Mouse (Mus musculus): ENCODE measurements around the gene Glis1.

DNA sequence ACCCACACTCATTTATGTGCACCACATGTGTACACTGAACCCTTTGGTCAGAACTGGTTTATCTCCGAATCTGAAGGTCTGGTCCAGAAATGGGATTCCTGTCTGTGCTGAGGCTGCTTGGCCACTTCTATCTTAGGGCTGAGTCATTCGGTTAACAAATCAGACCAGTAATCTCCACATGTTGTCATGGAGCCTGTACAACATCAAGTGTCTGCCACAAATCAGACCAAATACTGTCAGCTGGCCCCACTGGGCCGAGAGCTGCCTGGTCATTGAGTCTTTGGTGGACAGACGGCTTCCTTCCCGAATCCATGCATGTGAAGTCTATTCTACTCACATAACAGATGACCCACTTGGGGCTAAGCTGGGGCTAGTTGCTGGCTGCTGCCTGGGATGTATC is 58.6 kb downstream of the Glis1 start:
- no peak for TF ChIP-seq CTCF (IDR thresholded peaks at IDR 0.05; ENCODE audit: low read depth)
- TF ChIP-seq EP300 (optimal IDR thresholded peaks at IDR 0.05) = no peak
